Mouse (Mus musculus): ENCODE measurements around the gene Chst15.

DNA sequence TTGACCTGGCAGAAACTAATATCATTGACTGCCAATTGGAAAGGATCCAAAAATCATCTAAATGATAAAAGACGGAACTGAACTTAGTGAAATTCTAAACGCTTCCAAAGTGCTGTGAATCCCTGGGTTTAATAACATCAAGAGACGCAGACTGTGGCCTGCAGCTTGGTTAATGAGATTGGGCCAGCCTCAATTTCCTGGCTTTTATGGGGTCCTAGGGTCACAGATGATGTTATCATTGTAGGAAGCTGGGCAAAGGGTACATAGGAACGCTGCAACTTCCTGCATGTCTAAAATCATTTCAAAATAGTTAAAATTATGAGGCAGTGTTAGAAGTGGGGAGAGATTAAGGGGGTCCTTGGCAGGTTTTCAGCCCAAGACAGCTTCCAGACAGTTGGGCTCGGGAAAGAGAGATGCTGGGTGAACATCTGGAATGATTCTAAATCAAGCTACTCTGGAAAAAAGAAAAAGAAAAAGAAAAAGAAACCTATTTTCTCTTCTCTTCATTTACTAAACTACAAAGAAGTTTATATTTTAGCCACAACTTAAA is 17.3 kb downstream of the Chst15 start:
- no peak for TF ChIP-seq CTCF (IDR thresholded peaks at IDR 0.05; ENCODE audit: control insufficient read depth, insufficient read depth, insufficient replicate concordance, low read depth, low read length)
- TF ChIP-seq POLR2A (IDR thresholded peaks at IDR 0.05; ENCODE audit: control insufficient read depth, low read depth, low read length), result no peak
